Mouse (Mus musculus) left cerebral cortex, postnatal 4 days (tissue): ENCODE results near the gene Hspb7. TPM values are rescaled to one million over a fixed set of nuclear protein-coding genes. Genes with fewer than 3 reads are reported as not detected.
A peak's percentile ranks its signal among the peaks of the same experiment; 100 is the strongest.

Experiments used
- DNase-seq: peaks from one replicate; pipeline ENCODE4 v3.0.0-alpha.2; 2022
- intact Hi-C: fragments of 180-260 bp; cut with DNase I; formaldehyde crosslinking; loops from one replicate; pipeline ENCODE4 v1.15.1; 2025
- total RNA-seq, 2 experiments: library from RNA; stranded (reverse); gene quantifications; 2 replicates each; pipeline ENCODE4 v1.2.3; 2021

Gene Hspb7
- total RNA-seq, 2 experiments from 2014 or later, result not detected

- intact Hi-C loops, result no loop called here
- peak; percentile 91 for DNase-seq
Observed at GRCm38 (mm10) chr4:141444451-141445327, 24.1 kb downstream of the Hspb7 start, which contains the start of gene Zbtb17. Zbtb17 (plus strand) TSS chr4:141444654.

GRCm38 (mm10) chr4:141445328-141445720 lies 24.7 kb downstream of the Hspb7 start:
- DNase-seq, result no peak
- intact Hi-C loops, result no loop called here

- no peak for DNase-seq
- intact Hi-C loops, result no loop called here
Observed at GRCm38 (mm10) chr4:141446211-141446610, 25.6 kb downstream of the Hspb7 start.

- intact Hi-C loops, result no loop called here
Observed at GRCm38 (mm10) chr4:141451251-141451650, 30.7 kb downstream of the Hspb7 start.

GRCm38 (mm10) chr4:141451916-141452450 lies 31.4 kb downstream of the Hspb7 start:
- no peak for DNase-seq
- intact Hi-C loops, result no loop called here

More at GRCm38 (mm10) chr4:141451251-141451650, 30.7 kb downstream of the Hspb7 start:
- no peak for DNase-seq

- no peak for DNase-seq
- intact Hi-C loops, result no loop called here
Observed at GRCm38 (mm10) chr4:141454581-141455350, 34.2 kb downstream of the Hspb7 start.

- intact Hi-C loops, result no loop called here
- no peak for DNase-seq
Observed at GRCm38 (mm10) chr4:141455526-141455925, 34.9 kb downstream of the Hspb7 start.

- DNase-seq, result no peak
- intact Hi-C loops, result no loop called here
Observed at GRCm38 (mm10) chr4:141456193-141456938, 35.8 kb downstream of the Hspb7 start.

- intact Hi-C loops, result no loop called here
- no peak for DNase-seq
Observed at GRCm38 (mm10) chr4:141458236-141458635, 37.7 kb downstream of the Hspb7 start.

GRCm38 (mm10) chr4:141458888-141459287 lies 38.3 kb downstream of the Hspb7 start:
- intact Hi-C loops, result no loop called here
- DNase-seq, result peak; percentile 17

- intact Hi-C loops, result no loop called here
- no peak for DNase-seq
Observed at GRCm38 (mm10) chr4:141459766-141460165, 39.2 kb downstream of the Hspb7 start.

GRCm38 (mm10) chr4:141460481-141460880 lies 39.9 kb downstream of the Hspb7 start:
- no peak for DNase-seq
- intact Hi-C loops, result no loop called here

- intact Hi-C loops, result no loop called here
- no peak for DNase-seq
Observed at GRCm38 (mm10) chr4:141461088-141461487, 40.5 kb downstream of the Hspb7 start.

GRCm38 (mm10) chr4:141461576-141461975 lies 41.0 kb downstream of the Hspb7 start:
- intact Hi-C loops, result no loop called here
- DNase-seq, result peak; percentile 12

- intact Hi-C loops, result no loop called here
- no peak for DNase-seq
Observed at GRCm38 (mm10) chr4:141463472-141463871, 42.9 kb downstream of the Hspb7 start.

GRCm38 (mm10) chr4:141464722-141465121 lies 44.1 kb downstream of the Hspb7 start:
- intact Hi-C loops, result no loop called here
- no peak for DNase-seq

GRCm38 (mm10) chr4:141465512-141466288 lies 45.1 kb downstream of the Hspb7 start:
- peak; percentile 23 for DNase-seq
- intact Hi-C loops, result no loop called here

GRCm38 (mm10) chr4:141466289-141466795 lies 45.8 kb downstream of the Hspb7 start:
- intact Hi-C loops, result no loop called here
- DNase-seq, result no peak

GRCm38 (mm10) chr4:141466844-141467580 lies 46.4 kb downstream of the Hspb7 start:
- intact Hi-C loops, result no loop called here
- peak; percentile 26 for DNase-seq
